Comparison of ENCODE assay signal across 18 mouse cellular contexts in genomic region chr13:83035962-83036361, GRCm38 (mm10).
DNase-seq lines count a peak whose midpoint lies in the region; ATAC-seq lines count a peak whose summit lies in the region.
"Had no signal": no experiment of that assay in that cellular context is flagged by ENCODE, and none has a peak within 500 bp of the region (broad histone marks: within the 10 kb centered on the region; RNA-seq: fewer than 3 reads in every experiment).

No protein-coding gene starts in this region.

- intact Hi-C loops in heart, postnatal 10 days (cut with DNase I): no loop called here
- intact Hi-C loops in heart, postnatal 14 days (cut with DNase I): no loop called here

- no peak for DNase-seq in heart, postnatal 10 days
- DNase-seq in heart, postnatal 14 days: no peak
- DNase-seq: adrenal gland, adult 8-10 months; adrenal gland, postnatal 14 days; adrenal gland, postnatal 36 days; cerebellum, adult 11-12 months; cerebellum, adult 2 months; cerebellum, adult 9-10 months; cerebellum, postnatal 10 days; cerebellum, postnatal 25 days; embryo, embryonic 11 days; forebrain, postnatal 0 days had no signal

- 0 out of 2 replicates have a peak, but pooled peaks have one; percentile 47 for ATAC-seq in common myeloid progenitor, adult 5-6 weeks (replicated peaks; ENCODE audit: low read depth, poor library complexity, severe bottlenecking)
- ATAC-seq in megakaryocyte, adult 5-6 weeks (ENCODE audit: poor library complexity, severe bottlenecking): peak; percentile 59; the same call in 1 of the 2 replicates
- ATAC-seq in megakaryocyte-erythroid progenitor cell, adult 5-6 weeks (replicated peaks; ENCODE audit: low FRiP score, low TSS enrichment, poor library complexity, severe bottlenecking): no peak
- ATAC-seq: activated CD4-positive, CD25-positive, alpha-beta regulatory T cell, adult 4 months; forebrain, embryonic 14.5 days; forebrain, postnatal 0 days; Patski had no signal
